Mouse (Mus musculus): ENCODE results near the gene Sema3g. TPM values are rescaled to one million over a fixed set of nuclear protein-coding genes. Genes with fewer than 3 reads are reported as not detected.
A peak's percentile ranks its signal among the peaks of the same experiment; 100 is the strongest.

The Sema3g gene
- polyA plus RNA-seq, 1 experiment = 0.90 TPM

DNA sequence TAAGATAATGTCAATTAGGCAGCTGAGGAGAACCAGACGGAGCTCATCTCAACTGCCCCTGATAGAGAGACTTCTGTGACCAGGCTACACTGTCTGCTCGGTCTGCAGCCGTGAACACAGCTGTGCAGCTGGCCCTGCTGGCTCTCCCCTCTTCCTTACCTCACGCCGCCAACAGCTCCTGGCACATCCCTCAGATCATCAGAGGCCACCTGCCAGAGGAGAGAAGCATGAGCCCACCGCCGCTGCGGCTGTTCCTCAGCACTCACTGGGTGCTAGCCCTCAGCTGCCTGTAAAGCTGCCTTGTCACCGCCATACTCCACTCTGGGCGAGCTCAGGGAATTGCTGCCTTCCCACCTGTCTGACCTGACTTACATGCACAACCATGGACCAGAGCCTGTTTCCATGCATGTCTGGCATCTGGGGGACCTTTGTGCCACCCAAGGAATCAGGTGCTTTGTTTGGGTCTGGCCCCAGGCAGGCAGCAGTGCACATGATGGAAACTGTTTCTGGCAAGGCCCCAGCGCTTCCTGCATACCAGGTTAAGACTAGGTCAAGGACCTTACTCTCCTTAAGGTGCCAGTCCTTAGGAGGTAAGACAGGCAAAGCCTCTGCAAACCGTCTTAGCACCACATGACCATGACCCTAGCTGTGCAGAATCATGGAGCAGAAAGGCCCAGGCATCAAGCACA, 37.8 kb upstream of the Sema3g start:
- TF ChIP-seq CTCF (IDR thresholded peaks at IDR 0.05; ENCODE audit: borderline replicate concordance, insufficient read depth, low read length) = no peak
- H3K27ac ChIP-seq (ENCODE audit: insufficient read depth, low read length) = no peak overlapping the region

DNA sequence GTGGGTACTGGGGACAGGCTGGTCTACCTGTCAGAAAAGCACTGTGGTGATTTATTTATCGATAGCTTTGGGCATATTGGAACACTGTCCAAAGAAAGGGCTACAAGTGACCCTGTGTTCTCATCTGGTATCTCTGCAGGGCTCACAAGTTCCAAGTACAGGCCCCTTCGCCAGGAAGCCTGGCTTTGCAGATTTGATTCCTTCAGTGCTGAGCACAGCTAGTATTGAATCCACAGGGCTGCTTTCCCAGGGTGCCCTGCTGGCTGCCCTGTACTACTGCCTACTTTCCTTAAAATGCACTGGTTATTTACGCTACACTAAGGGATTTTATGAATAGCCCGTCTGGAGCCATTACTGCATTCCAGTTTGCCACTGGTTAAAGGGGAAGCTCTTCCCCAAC, 36.1 kb upstream of the Sema3g start:
- H3K4me1 ChIP-seq (ENCODE audit: control insufficient read depth, insufficient read depth, low read length) = no peaks in the 10 kb centered on the region
- no peak overlapping the region for H3K4me3 ChIP-seq (ENCODE audit: insufficient read depth, low read length)
- TF ChIP-seq POLR2A (IDR thresholded peaks at IDR 0.05; ENCODE audit: low read depth, low read length) = no peak
- TF ChIP-seq CTCF (IDR thresholded peaks at IDR 0.05; ENCODE audit: borderline replicate concordance, insufficient read depth, low read length) = no peak
- no peak overlapping the region for H3K27ac ChIP-seq (ENCODE audit: insufficient read depth, low read length)

More for the DNA sequence above, 37.8 kb upstream of the Sema3g start:
- H3K4me3 ChIP-seq (ENCODE audit: insufficient read depth, low read length) = no peak overlapping the region
- H3K4me1 ChIP-seq (ENCODE audit: control insufficient read depth, insufficient read depth, low read length) = no peaks in the 10 kb centered on the region

DNA sequence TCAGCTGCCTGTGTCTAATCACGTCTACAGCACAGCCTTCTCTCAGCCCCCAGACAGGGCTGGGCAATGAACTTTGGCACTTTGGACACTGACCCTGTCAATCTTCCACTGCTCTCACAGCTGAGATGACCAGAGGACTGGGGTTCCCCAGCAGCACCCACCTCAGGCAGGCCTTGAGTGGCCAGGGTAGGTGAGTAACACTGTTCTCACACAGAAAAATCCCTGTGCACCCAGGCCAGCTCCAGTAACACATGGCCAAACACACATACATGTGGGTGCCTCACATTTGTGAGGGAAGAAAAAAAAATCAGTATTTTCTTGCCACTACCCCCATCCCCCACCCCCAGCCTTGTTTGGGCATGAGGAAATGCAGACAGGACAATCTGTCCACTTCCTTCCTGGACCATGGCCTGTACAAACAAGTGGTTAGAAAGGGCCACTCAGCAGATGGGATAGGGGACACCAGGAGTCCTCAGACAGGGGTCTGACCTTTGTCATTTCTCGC, 34.8 kb upstream of the Sema3g start:
- no peaks in the 10 kb centered on the region for H3K4me1 ChIP-seq (ENCODE audit: control insufficient read depth, insufficient read depth, low read length)
- H3K27ac ChIP-seq (ENCODE audit: insufficient read depth, low read length) = no peak overlapping the region
- TF ChIP-seq POLR2A (IDR thresholded peaks at IDR 0.05; ENCODE audit: low read depth, low read length) (no peak), CTCF (IDR thresholded peaks at IDR 0.05; ENCODE audit: borderline replicate concordance, insufficient read depth, low read length) (no peak)
- no peak overlapping the region for H3K4me3 ChIP-seq (ENCODE audit: insufficient read depth, low read length)

DNA sequence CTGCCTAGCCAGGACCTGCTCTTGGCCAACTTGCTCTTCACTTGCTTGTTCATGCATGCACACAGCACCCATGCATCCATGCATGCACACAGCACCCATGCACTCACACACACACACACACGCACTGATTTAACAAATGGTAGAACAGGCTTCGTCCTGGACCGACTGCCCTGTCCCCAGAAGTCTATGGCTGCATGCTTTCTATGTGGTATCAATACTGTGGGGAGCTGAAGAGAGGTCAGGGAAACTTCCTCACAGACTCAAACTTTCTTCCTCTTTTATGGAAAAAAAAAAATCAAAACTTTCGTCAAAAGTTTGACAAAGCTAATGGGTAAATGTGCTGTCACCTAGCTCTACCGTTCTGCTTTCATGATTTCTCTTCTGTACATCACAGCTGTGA, 34.1 kb upstream of the Sema3g start:
- no peak overlapping the region for H3K4me3 ChIP-seq (ENCODE audit: insufficient read depth, low read length)
- TF ChIP-seq POLR2A (IDR thresholded peaks at IDR 0.05; ENCODE audit: low read depth, low read length) = no peak
- no peak for TF ChIP-seq CTCF (IDR thresholded peaks at IDR 0.05; ENCODE audit: borderline replicate concordance, insufficient read depth, low read length)
- H3K4me1 ChIP-seq (ENCODE audit: control insufficient read depth, insufficient read depth, low read length) = peaks cover 2% of the 10 kb centered on the region; the same call in 1 of the 2 replicates
- H3K27ac ChIP-seq (ENCODE audit: insufficient read depth, low read length) = no peak overlapping the region

DNA sequence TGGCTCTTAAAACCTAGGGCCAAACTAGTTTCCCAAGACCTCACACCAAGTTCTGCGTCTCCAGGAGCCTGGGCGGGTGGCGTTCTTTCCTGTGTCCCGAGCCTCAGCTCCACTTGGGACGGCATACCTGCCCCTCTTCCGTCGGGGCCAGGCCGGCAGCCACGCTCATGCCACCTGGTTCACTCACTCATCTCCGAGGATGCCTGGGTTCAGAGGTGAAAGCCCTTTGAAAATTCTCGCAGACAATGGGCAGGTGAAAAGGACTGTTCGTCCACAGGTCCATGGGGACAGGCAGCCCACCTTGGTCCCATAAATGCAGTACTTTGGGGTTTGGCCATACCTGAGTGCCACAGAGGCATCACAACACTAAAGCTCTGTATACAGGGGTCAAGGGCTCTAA, 33.5 kb upstream of the Sema3g start:
- Histone ChIP-seq H3K27ac (ENCODE audit: insufficient read depth, low read length) (no peak overlapping the region), H3K4me1 (ENCODE audit: control insufficient read depth, insufficient read depth, low read length) (peaks cover 4% of the 10 kb centered on the region; the same call in 1 of the 2 replicates), H3K4me3 (ENCODE audit: insufficient read depth, low read length) (no peak overlapping the region)
- TF ChIP-seq CTCF (IDR thresholded peaks at IDR 0.05; ENCODE audit: borderline replicate concordance, insufficient read depth, low read length) = no peak
- TF ChIP-seq POLR2A (IDR thresholded peaks at IDR 0.05; ENCODE audit: low read depth, low read length) = no peak

DNA sequence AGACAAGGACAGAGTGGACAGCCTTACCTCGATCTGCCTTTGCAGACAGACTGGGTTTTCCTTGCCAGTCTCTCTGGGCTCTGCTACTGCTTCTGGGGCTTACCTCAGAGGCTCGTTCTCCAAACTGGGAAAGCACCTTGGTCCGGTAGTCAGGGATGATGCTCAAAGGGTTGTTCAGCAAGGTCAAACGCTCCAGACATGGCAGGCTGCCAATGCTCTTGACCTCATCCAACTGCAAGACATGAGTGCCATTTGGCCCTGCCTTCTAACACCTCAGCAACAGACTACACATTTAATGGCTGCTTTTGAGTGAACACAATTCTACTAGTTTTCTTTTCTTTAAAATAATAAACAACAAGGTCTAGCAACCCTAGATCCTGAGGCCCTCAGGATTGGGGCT, 31.0 kb upstream of the Sema3g start:
- no peak overlapping the region for H3K27ac ChIP-seq (ENCODE audit: insufficient read depth, low read length)
- TF ChIP-seq POLR2A (IDR thresholded peaks at IDR 0.05; ENCODE audit: low read depth, low read length) = no peak
- TF ChIP-seq CTCF (IDR thresholded peaks at IDR 0.05; ENCODE audit: borderline replicate concordance, insufficient read depth, low read length) = no peak

DNA sequence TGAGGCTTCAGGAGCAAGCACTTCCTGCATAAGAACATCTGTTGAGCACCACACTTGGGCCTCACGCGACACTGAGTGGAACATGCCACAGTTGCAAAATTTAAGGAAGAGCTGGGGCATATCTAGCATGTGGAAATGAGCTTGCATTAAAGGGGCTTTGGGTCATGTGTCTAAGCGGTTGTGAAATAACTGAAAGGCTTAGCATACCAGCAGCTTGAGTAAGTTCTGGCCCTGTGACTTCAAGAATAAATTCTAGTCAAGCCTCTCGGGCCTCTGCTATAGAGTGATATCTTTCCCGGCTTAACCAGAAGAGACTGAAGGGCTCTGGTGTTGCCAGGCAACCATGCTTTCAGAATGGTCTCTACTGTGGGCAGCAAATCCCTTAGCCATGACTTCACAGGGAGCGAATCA, 28.9 kb upstream of the Sema3g start:
- H3K4me1 ChIP-seq (ENCODE audit: control insufficient read depth, insufficient read depth, low read length) = peaks cover 12% of the 10 kb centered on the region
- no peak overlapping the region for H3K4me3 ChIP-seq (ENCODE audit: insufficient read depth, low read length)
- TF ChIP-seq POLR2A (IDR thresholded peaks at IDR 0.05; ENCODE audit: low read depth, low read length) (no peak), CTCF (IDR thresholded peaks at IDR 0.05; ENCODE audit: borderline replicate concordance, insufficient read depth, low read length) (no peak)
- peak overlapping the region; percentile 62 for H3K27ac ChIP-seq (ENCODE audit: insufficient read depth, low read length)

More for the DNA sequence above, 31.0 kb upstream of the Sema3g start:
- Histone ChIP-seq H3K4me1 (ENCODE audit: control insufficient read depth, insufficient read depth, low read length) (peaks cover 10% of the 10 kb centered on the region), H3K4me3 (ENCODE audit: insufficient read depth, low read length) (no peak overlapping the region)

DNA sequence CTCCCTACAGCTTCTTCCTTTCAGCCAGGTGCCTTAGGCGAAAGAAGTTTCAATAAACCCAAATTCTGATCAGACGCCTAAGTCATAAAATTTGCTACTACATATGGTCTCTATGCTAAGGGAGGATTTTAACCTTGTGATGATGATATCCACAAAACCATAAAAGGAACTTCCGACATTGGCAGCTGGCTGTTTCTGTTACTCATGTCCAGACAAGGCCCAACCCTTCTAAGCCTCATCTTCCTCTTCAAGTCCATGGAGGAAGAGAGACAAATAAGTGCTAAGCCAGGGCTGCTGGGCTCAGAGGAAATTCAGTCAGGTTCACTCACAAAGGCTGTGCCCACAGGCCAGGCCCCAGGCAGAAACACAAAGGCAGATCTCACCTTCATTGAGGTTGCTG, 28.3 kb upstream of the Sema3g start:
- H3K27ac ChIP-seq (ENCODE audit: insufficient read depth, low read length) = peak overlapping the region; percentile 56
- H3K4me1 ChIP-seq (ENCODE audit: control insufficient read depth, insufficient read depth, low read length) = peaks cover 12% of the 10 kb centered on the region
- no peak overlapping the region for H3K4me3 ChIP-seq (ENCODE audit: insufficient read depth, low read length)
- no peak for TF ChIP-seq CTCF (IDR thresholded peaks at IDR 0.05; ENCODE audit: borderline replicate concordance, insufficient read depth, low read length)
- TF ChIP-seq POLR2A (IDR thresholded peaks at IDR 0.05; ENCODE audit: low read depth, low read length) = no peak

DNA sequence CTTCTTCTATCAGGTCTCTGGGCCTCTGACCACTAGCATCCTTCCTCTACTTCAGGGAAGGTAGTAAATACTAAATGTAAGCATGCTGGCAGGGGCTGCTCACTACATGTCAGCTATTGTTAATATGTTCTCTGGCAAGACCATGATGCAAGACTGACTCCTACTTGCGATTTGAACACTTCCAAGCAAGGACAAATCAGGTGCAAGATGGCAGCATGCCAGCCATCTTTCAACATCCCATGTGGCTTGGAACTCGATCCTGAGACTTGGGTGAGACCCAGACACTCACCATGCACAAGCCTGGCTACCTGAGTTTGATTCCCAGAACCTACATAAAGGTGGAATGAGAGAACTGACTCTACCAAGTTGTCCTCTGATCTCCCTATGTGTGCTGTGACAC, 25.7 kb upstream of the Sema3g start:
- no peak overlapping the region for H3K4me3 ChIP-seq (ENCODE audit: insufficient read depth, low read length)
- no peak overlapping the region for H3K27ac ChIP-seq (ENCODE audit: insufficient read depth, low read length)
- no peak for TF ChIP-seq POLR2A (IDR thresholded peaks at IDR 0.05; ENCODE audit: low read depth, low read length)
- TF ChIP-seq CTCF (IDR thresholded peaks at IDR 0.05; ENCODE audit: borderline replicate concordance, insufficient read depth, low read length) = no peak
- H3K4me1 ChIP-seq (ENCODE audit: control insufficient read depth, insufficient read depth, low read length) = peaks cover 14% of the 10 kb centered on the region

DNA sequence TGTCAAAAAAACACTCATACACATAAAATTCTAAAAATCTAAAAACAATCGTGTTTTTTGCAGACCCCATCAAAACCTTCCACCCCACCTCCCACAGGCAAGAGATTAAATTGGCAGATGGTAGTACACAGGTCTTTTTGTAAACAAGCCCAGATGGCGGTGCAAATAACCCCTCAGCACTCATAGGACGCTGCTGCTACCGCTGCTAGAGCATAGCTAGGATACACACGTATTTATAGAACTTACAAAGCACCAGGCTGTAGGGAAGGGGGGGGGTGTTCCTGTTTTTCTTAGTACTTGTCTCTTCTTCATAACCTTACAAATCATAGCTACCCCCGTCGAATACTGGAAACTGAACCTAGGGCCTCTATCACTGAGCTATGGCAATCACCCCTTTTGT, 23.9 kb upstream of the Sema3g start:
- TF ChIP-seq CTCF (IDR thresholded peaks at IDR 0.05; ENCODE audit: borderline replicate concordance, insufficient read depth, low read length) = no peak
- TF ChIP-seq POLR2A (IDR thresholded peaks at IDR 0.05; ENCODE audit: low read depth, low read length) = no peak
- Histone ChIP-seq H3K27ac (ENCODE audit: insufficient read depth, low read length) (no peak overlapping the region), H3K4me1 (ENCODE audit: control insufficient read depth, insufficient read depth, low read length) (peaks cover 14% of the 10 kb centered on the region), H3K4me3 (ENCODE audit: insufficient read depth, low read length) (no peak overlapping the region)
